Mouse (Mus musculus) brain, embryonic 14.5 days (tissue): ENCODE results near the gene D330020A13Rik.

Experiments used
- CTCF ChIP-seq: fragments of 200-500 bp; IDR thresholded peaks from 2 replicates; pipeline ENCODE4 v1.5.1; 2012; ENCODE audit warnings: inconsistent platforms, mild to moderate bottlenecking, moderate library complexity, borderline replicate concordance; ENCODE audit not compliant: insufficient read depth, insufficient read length; ENCODE audit errors: extremely low read depth
- POLR2A ChIP-seq: fragments of 200-500 bp; IDR thresholded peaks from 2 replicates; pipeline ENCODE4 v1.6.1; 2012; ENCODE audit warnings: mild to moderate bottlenecking, inconsistent platforms, borderline replicate concordance; ENCODE audit not compliant: poor library complexity, insufficient read depth, insufficient read length, severe bottlenecking; ENCODE audit errors: extremely low read depth

- TF ChIP-seq CTCF, result no peak
- TF ChIP-seq POLR2A, result no peak
Observed at GRCm38 (mm10) chr6:120318303-120318940, 24.3 kb downstream of the D330020A13Rik start.
